Mouse (Mus musculus): ENCODE results near the gene Sfmbt1. TPM values are rescaled to one million over a fixed set of nuclear protein-coding genes. Genes with fewer than 3 reads are reported as not detected.

Gene Sfmbt1
- total RNA-seq (2021): 10 to 100 TPM; 11.4 to 14.1 TPM
- long read RNA-seq, experiment 1, full-length matches to known transcripts: 1 of 3 reads
- long read RNA-seq, experiment 1, partial matches to known transcripts: 0 of 3 reads
- long read RNA-seq, experiment 1, other reads (novel, unspliced or antisense): 2 of 3 reads
- long read RNA-seq, experiment 2, partial matches to known transcripts: 0 of 7 reads
- long read RNA-seq, experiment 2, other reads (novel, unspliced or antisense): 6 of 7 reads

- peak; percentile 68 for DNase-seq (ENCODE audit: low spot score)
These were observed at the start of gene Sfmbt1 for GRCm38 (mm10) chr14:30714799-30715617. TSS of gene Sfmbt1 (plus strand) at chr14:30714849.

- peak; percentile 29 for DNase-seq (ENCODE audit: low spot score)
These were observed 48.6 kb upstream of the Sfmbt1 start for GRCm38 (mm10) chr14:30666061-30666460.

- no peak for DNase-seq (ENCODE audit: low spot score)
These were observed 48.0 kb upstream of the Sfmbt1 start for GRCm38 (mm10) chr14:30666604-30667003.

- DNase-seq (ENCODE audit: low spot score): no peak
These were observed 44.5 kb upstream of the Sfmbt1 start for GRCm38 (mm10) chr14:30670161-30670560.

- no peak for DNase-seq (ENCODE audit: low spot score)
These were observed 43.3 kb upstream of the Sfmbt1 start for GRCm38 (mm10) chr14:30671095-30671985.

GRCm38 (mm10) chr14:30671986-30672312, 42.7 kb upstream of the Sfmbt1 start:
- peak; percentile 89 for DNase-seq (ENCODE audit: low spot score)

GRCm38 (mm10) chr14:30674947-30675346, 39.7 kb upstream of the Sfmbt1 start:
- DNase-seq (ENCODE audit: low spot score): no peak

GRCm38 (mm10) chr14:30682131-30682530, 32.5 kb upstream of the Sfmbt1 start:
- no peak for DNase-seq (ENCODE audit: low spot score)

- no peak for DNase-seq (ENCODE audit: low spot score)
These were observed 24.0 kb upstream of the Sfmbt1 start for GRCm38 (mm10) chr14:30690685-30691084.

- no peak for DNase-seq (ENCODE audit: low spot score)
These were observed 22.2 kb upstream of the Sfmbt1 start for GRCm38 (mm10) chr14:30692439-30692838.

GRCm38 (mm10) chr14:30694786-30695185, 19.9 kb upstream of the Sfmbt1 start:
- DNase-seq (ENCODE audit: low spot score): no peak

- peak; percentile 72 for DNase-seq (ENCODE audit: low spot score)
These were observed 19.0 kb upstream of the Sfmbt1 start for GRCm38 (mm10) chr14:30695609-30696008.

- no peak for DNase-seq (ENCODE audit: low spot score)
These were observed 17.1 kb upstream of the Sfmbt1 start for GRCm38 (mm10) chr14:30697407-30698052.

- peak; percentile 43 for DNase-seq (ENCODE audit: low spot score)
These were observed 15.0 kb upstream of the Sfmbt1 start for GRCm38 (mm10) chr14:30699656-30700055.

- DNase-seq (ENCODE audit: low spot score): no peak
These were observed 12.1 kb upstream of the Sfmbt1 start for GRCm38 (mm10) chr14:30702512-30702911.

- no peak for DNase-seq (ENCODE audit: low spot score)
These were observed 11.6 kb upstream of the Sfmbt1 start for GRCm38 (mm10) chr14:30703079-30703478.

- DNase-seq (ENCODE audit: low spot score): no peak
These were observed 10.4 kb upstream of the Sfmbt1 start for GRCm38 (mm10) chr14:30704098-30704855.

GRCm38 (mm10) chr14:30711892-30712291, 2.8 kb upstream of the Sfmbt1 start:
- DNase-seq (ENCODE audit: low spot score): no peak

- DNase-seq (ENCODE audit: low spot score): no peak
These were observed 880 bp upstream of the Sfmbt1 start for GRCm38 (mm10) chr14:30713769-30714168.

GRCm38 (mm10) chr14:30715618-30716050, 985 bp downstream of the Sfmbt1 start:
- DNase-seq (ENCODE audit: low spot score): peak; percentile 43
